Mouse (Mus musculus): Measurements from ENCODE around the gene Cdk5rap1. TPM values are rescaled to one million over a fixed set of nuclear protein-coding genes. Genes with fewer than 3 reads are reported as not detected.
"Not testable (repeated sequence)": the region's sequence is repeated elsewhere in the genome, so short reads cannot be mapped to it uniquely, and the experiment has no call there.

The Cdk5rap1 gene
- polyA plus RNA-seq, 1 experiment from 2014 or later, result 13.3 TPM

DNA sequence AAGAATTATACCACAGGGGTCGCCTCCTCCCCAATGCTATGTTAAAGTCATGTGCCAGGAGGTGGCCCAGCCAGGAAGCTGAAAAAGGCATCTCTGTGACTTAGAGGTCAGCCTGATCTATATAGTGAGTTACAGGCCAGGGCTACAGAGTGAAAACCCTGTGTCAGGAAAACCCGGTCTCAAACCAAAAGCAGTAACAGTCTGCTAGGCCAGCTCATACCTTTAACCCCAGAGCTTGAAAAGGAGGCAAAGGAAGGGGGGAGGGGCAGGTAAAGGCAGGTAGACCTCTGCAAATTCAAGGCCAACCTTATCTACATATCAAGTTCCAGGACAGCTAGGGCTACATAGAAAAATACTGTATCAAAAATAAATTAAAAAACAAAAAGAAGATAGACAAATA lies 33.5 kb downstream of the Cdk5rap1 start:
- no peak overlapping the region for H3K27ac ChIP-seq (ENCODE audit: low read length)
- no peaks in the 10 kb centered on the region for H3K27me3 ChIP-seq (ENCODE audit: control insufficient read depth, insufficient read depth, low read depth, low read length)
- H3K4me3 ChIP-seq (ENCODE audit: low read depth, low read length), result no peak overlapping the region
- H3K36me3 ChIP-seq (ENCODE audit: control insufficient read depth, insufficient read depth), result peaks cover 11% of the 10 kb centered on the region
- H3K9me3 ChIP-seq (replicated peaks; ENCODE audit: control insufficient read depth, low read length), result no peaks in the 10 kb centered on the region
- WGBS (ENCODE audit: insufficient replicate concordance), result 53% methylated on average over 2 of the region's 2 CpGs
- H3K4me2 ChIP-seq (ENCODE audit: low read depth, low read length), result no peak overlapping the region
- H3K4me1 ChIP-seq (ENCODE audit: control insufficient read depth, low read depth, low read length), result no peaks in the 10 kb centered on the region
- no peak overlapping the region for H3K9ac ChIP-seq (ENCODE audit: low read depth, low read length)
- ATAC-seq (ENCODE audit: low read depth), result no peak

GRCm38 (mm10) chr2:154338161-154338560 lies 34.6 kb downstream of the Cdk5rap1 start:
- no peak overlapping the region for H3K4me3 ChIP-seq (ENCODE audit: low read depth, low read length)
- H3K4me1 ChIP-seq (ENCODE audit: control insufficient read depth, low read depth, low read length), result no peaks in the 10 kb centered on the region
- peaks cover 11% of the 10 kb centered on the region for H3K36me3 ChIP-seq (ENCODE audit: control insufficient read depth, insufficient read depth)
- no peak for ATAC-seq (ENCODE audit: low read depth)
- no peak overlapping the region for H3K9ac ChIP-seq (ENCODE audit: low read depth, low read length)
- H3K9me3 ChIP-seq (replicated peaks; ENCODE audit: control insufficient read depth, low read length), result no peaks in the 10 kb centered on the region
- 71% methylated on average over 1 of the region's 1 CpGs for WGBS (ENCODE audit: insufficient replicate concordance)
- H3K4me2 ChIP-seq (ENCODE audit: low read depth, low read length), result no peak overlapping the region
- no peaks in the 10 kb centered on the region for H3K27me3 ChIP-seq (ENCODE audit: control insufficient read depth, insufficient read depth, low read depth, low read length)
- H3K27ac ChIP-seq (ENCODE audit: low read length), result no peak overlapping the region

DNA sequence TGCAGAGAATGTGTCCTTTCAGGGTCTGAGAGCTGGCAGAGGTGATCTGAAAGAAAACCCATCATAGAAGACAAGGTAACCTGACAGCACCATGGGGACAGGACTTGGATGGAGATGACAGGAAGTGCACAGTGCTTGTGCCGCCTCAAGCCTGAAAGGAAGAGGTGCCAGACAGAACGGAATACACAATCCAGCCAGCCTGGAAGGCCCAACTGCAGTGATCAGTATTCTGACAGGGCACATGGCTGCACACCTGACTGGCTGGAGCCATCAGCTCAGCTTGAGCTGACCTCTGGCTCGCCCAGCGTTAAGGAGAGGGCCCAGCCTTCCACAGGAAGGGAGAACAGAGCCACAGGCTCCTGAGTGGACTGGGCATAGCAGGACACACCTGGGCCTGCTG lies 37.2 kb downstream of the Cdk5rap1 start:
- H3K4me3 ChIP-seq (ENCODE audit: low read depth, low read length), result no peak overlapping the region
- no peak for ATAC-seq (ENCODE audit: low read depth)
- peaks cover 2% of the 10 kb centered on the region for H3K36me3 ChIP-seq (ENCODE audit: control insufficient read depth, insufficient read depth)
- H3K9ac ChIP-seq (ENCODE audit: low read depth, low read length), result no peak overlapping the region
- no peaks in the 10 kb centered on the region for H3K9me3 ChIP-seq (replicated peaks; ENCODE audit: control insufficient read depth, low read length)
- H3K4me1 ChIP-seq (ENCODE audit: control insufficient read depth, low read depth, low read length), result no peaks in the 10 kb centered on the region
- H3K4me2 ChIP-seq (ENCODE audit: low read depth, low read length), result no peak overlapping the region
- WGBS (ENCODE audit: insufficient replicate concordance), result 77% methylated on average over 4 of the region's 4 CpGs
- H3K27me3 ChIP-seq (ENCODE audit: control insufficient read depth, insufficient read depth, low read depth, low read length), result no peaks in the 10 kb centered on the region
- no peak overlapping the region for H3K27ac ChIP-seq (ENCODE audit: low read length)

DNA sequence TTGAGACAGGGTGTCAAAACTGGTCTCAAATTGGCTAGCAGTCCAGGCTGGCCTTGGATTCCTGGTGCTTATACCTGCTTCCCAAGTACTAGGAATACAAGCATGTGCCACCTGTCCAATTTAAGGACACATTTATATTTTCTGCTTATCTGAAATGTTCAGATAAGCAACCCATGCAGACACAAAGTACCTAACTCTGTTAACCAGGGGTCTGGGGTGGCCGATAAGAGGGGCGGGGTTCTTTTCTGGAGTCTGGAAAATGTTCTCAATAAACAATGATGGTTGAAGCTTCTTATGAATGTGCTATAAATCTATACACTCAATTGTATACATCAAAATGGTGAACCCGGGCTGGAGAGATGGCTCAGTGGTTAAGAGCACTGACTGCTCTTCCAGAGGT lies 46.0 kb downstream of the Cdk5rap1 start:
- Histone ChIP-seq H3K9me3 (replicated peaks; ENCODE audit: control insufficient read depth, low read length) (no peaks in the 10 kb centered on the region), H3K36me3 (ENCODE audit: control insufficient read depth, insufficient read depth) (no peaks in the 10 kb centered on the region), H3K27ac (ENCODE audit: low read length) (peak overlapping the region; percentile 49), H3K4me3 (ENCODE audit: low read depth, low read length) (no peak overlapping the region), H3K27me3 (ENCODE audit: control insufficient read depth, insufficient read depth, low read depth, low read length) (no peaks in the 10 kb centered on the region), H3K9ac (ENCODE audit: low read depth, low read length) (no peak overlapping the region), H3K4me1 (ENCODE audit: control insufficient read depth, low read depth, low read length) (peaks cover 8% of the 10 kb centered on the region), H3K4me2 (ENCODE audit: low read depth, low read length) (no peak overlapping the region)
- 46% methylated on average over 3 of the region's 3 CpGs for WGBS (ENCODE audit: insufficient replicate concordance)
- ATAC-seq (ENCODE audit: low read depth), result peak; percentile 90

GRCm38 (mm10) chr2:154313771-154314170 lies 59.0 kb downstream of the Cdk5rap1 start:
- not testable (repeated sequence) for H3K4me3 ChIP-seq (ENCODE audit: low read depth, low read length); H3K4me2 ChIP-seq (ENCODE audit: low read depth, low read length); H3K27ac ChIP-seq (ENCODE audit: low read length); H3K9me3 ChIP-seq (replicated peaks; ENCODE audit: control insufficient read depth, low read length); H3K36me3 ChIP-seq (ENCODE audit: control insufficient read depth, insufficient read depth); H3K27me3 ChIP-seq (ENCODE audit: control insufficient read depth, insufficient read depth, low read depth, low read length); H3K4me1 ChIP-seq (ENCODE audit: control insufficient read depth, low read depth, low read length); H3K9ac ChIP-seq (ENCODE audit: low read depth, low read length)
- peak; percentile 55 for ATAC-seq (ENCODE audit: low read depth)
- 40% methylated on average over 5 of the region's 5 CpGs for WGBS (ENCODE audit: insufficient replicate concordance)

DNA sequence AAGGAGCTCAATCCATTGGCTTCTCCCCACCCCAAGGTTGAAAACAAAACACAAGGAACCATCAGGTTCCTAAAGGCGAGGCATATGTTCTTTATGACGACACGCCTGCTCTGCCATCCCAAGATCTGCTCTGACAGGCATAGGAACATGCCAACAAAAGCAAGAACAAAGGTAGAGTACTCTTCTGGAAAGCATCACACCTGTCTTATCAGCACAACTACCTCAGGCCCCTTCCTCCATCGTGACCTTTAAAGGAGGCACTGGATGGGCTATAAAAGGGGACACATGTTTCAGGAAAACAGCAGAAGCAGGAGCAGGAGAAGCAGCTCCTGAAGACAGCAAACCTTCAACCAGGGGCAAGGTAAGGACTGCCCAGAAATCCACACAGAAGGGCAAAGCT lies 65.9 kb downstream of the Cdk5rap1 start, which contains the start of gene Bpifb9b:
Bpifb9b (plus strand) TSS at position 301 of the 400 bp plus-strand sequence.
- 64% methylated on average over 4 of the region's 4 CpGs for WGBS (ENCODE audit: insufficient replicate concordance)
- not testable (repeated sequence) for H3K4me2 ChIP-seq (ENCODE audit: low read depth, low read length); H3K36me3 ChIP-seq (ENCODE audit: control insufficient read depth, insufficient read depth); H3K27me3 ChIP-seq (ENCODE audit: control insufficient read depth, insufficient read depth, low read depth, low read length); H3K9ac ChIP-seq (ENCODE audit: low read depth, low read length); H3K4me1 ChIP-seq (ENCODE audit: control insufficient read depth, low read depth, low read length); H3K9me3 ChIP-seq (replicated peaks; ENCODE audit: control insufficient read depth, low read length); ATAC-seq (ENCODE audit: low read depth); H3K27ac ChIP-seq (ENCODE audit: low read length); H3K4me3 ChIP-seq (ENCODE audit: low read depth, low read length)

GRCm38 (mm10) chr2:154304604-154305003 lies 68.2 kb downstream of the Cdk5rap1 start:
- WGBS (ENCODE audit: insufficient replicate concordance), result 58% methylated on average over 1 of the region's 3 CpGs
- H3K9me3 ChIP-seq (replicated peaks; ENCODE audit: control insufficient read depth, low read length); H3K27ac ChIP-seq (ENCODE audit: low read length); H3K27me3 ChIP-seq (ENCODE audit: control insufficient read depth, insufficient read depth, low read depth, low read length); H3K9ac ChIP-seq (ENCODE audit: low read depth, low read length); H3K4me1 ChIP-seq (ENCODE audit: control insufficient read depth, low read depth, low read length); H3K36me3 ChIP-seq (ENCODE audit: control insufficient read depth, insufficient read depth); H3K4me3 ChIP-seq (ENCODE audit: low read depth, low read length); ATAC-seq (ENCODE audit: low read depth); H3K4me2 ChIP-seq (ENCODE audit: low read depth, low read length): not testable (repeated sequence)

- H3K27ac ChIP-seq (ENCODE audit: low read length), result no peak overlapping the region
- H3K27me3 ChIP-seq (ENCODE audit: control insufficient read depth, insufficient read depth, low read depth, low read length), result no peaks in the 10 kb centered on the region
- no peak overlapping the region; the same call in 1 of the 2 replicates for H3K9ac ChIP-seq (ENCODE audit: low read depth, low read length)
- ATAC-seq (ENCODE audit: low read depth), result no peak
- H3K4me2 ChIP-seq (ENCODE audit: low read depth, low read length), result no peak overlapping the region
- no peak overlapping the region for H3K4me3 ChIP-seq (ENCODE audit: low read depth, low read length)
- WGBS (ENCODE audit: insufficient replicate concordance), result 88% methylated on average over 3 of the region's 3 CpGs
- H3K4me1 ChIP-seq (ENCODE audit: control insufficient read depth, low read depth, low read length), result no peaks in the 10 kb centered on the region
- H3K36me3 ChIP-seq (ENCODE audit: control insufficient read depth, insufficient read depth), result no peaks in the 10 kb centered on the region
- no peaks in the 10 kb centered on the region for H3K9me3 ChIP-seq (replicated peaks; ENCODE audit: control insufficient read depth, low read length)
These were observed 71.0 kb downstream of the Cdk5rap1 start for GRCm38 (mm10) chr2:154301763-154302162.

DNA sequence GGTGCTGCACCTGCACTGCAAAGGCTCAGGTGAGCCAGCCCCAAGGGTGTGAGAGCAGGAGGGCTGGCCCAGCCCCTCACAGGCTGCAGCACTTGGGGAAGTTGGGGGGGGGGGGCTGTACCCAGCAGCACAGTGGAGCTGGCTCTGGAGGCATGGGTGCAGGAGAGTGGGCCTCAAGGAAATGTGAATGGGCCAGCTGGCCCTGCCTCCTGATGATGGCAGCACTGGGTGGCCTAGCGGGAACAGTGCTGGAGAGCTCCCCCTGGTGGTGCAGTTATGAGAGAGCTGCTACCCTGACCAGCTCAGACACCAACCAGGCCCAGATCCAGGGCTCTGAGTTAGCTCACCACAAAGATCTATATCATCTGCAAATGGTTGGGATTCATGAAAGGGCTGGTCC lies 72.3 kb downstream of the Cdk5rap1 start:
- Histone ChIP-seq H3K9me3 (replicated peaks; ENCODE audit: control insufficient read depth, low read length) (no peaks in the 10 kb centered on the region), H3K4me1 (ENCODE audit: control insufficient read depth, low read depth, low read length) (no peaks in the 10 kb centered on the region), H3K4me2 (ENCODE audit: low read depth, low read length) (no peak overlapping the region), H3K9ac (ENCODE audit: low read depth, low read length) (no peak overlapping the region), H3K36me3 (ENCODE audit: control insufficient read depth, insufficient read depth) (no peaks in the 10 kb centered on the region), H3K4me3 (ENCODE audit: low read depth, low read length) (no peak overlapping the region), H3K27ac (ENCODE audit: low read length) (no peak overlapping the region), H3K27me3 (ENCODE audit: control insufficient read depth, insufficient read depth, low read depth, low read length) (no peaks in the 10 kb centered on the region)
- ATAC-seq (ENCODE audit: low read depth), result peak; percentile 51; the same call in 1 of the 2 replicates
- 0% methylated on average over 1 of the region's 1 CpGs for WGBS (ENCODE audit: insufficient replicate concordance)

All from liver, embryonic 16.5 days (tissue).